Mouse (Mus musculus): Measurements from ENCODE around the gene Itga9. TPM values are rescaled to one million over a fixed set of nuclear protein-coding genes. Genes with fewer than 3 reads are reported as not detected.
A peak's percentile ranks its signal among the peaks of the same experiment; 100 is the strongest.

Gene Itga9
- polyA plus RNA-seq, 1 experiment from 2014 or later = 0.74 TPM

- ATAC-seq = no peak
- Histone ChIP-seq H3K4me1 (ENCODE audit: control insufficient read depth, insufficient read depth, low read depth, low read length) (peaks cover 4% of the 10 kb centered on the region; the same call in 1 of the 2 replicates), H3K9me3 (ENCODE audit: control insufficient read depth, low read length) (no peaks in the 10 kb centered on the region), H3K9ac (ENCODE audit: low read depth, low read length) (no peak overlapping the region), H3K36me3 (ENCODE audit: control insufficient read depth, insufficient read depth, low read length) (no peaks in the 10 kb centered on the region), H3K4me2 (ENCODE audit: low read length) (no peak overlapping the region), H3K27me3 (replicated peaks; ENCODE audit: control insufficient read depth, insufficient read depth, low read length) (no peaks in the 10 kb centered on the region), H3K4me3 (ENCODE audit: low read length) (no peak overlapping the region), H3K27ac (ENCODE audit: low read depth, low read length) (no peak overlapping the region)
- WGBS = 91% methylated on average over 9 of the region's 9 CpGs
These were observed 77.9 kb downstream of the Itga9 start for GRCm38 (mm10) chr9:118684343-118684742.

- H3K9ac ChIP-seq (ENCODE audit: low read depth, low read length) = no peak overlapping the region
These were observed 79.9 kb downstream of the Itga9 start for GRCm38 (mm10) chr9:118686166-118686961.

GRCm38 (mm10) chr9:118688248-118688647, 81.8 kb downstream of the Itga9 start:
- H3K27ac ChIP-seq (ENCODE audit: low read depth, low read length) = no peak overlapping the region

More at GRCm38 (mm10) chr9:118686166-118686961, 79.9 kb downstream of the Itga9 start:
- WGBS = 74% methylated on average over 9 of the region's 9 CpGs
- Histone ChIP-seq H3K36me3 (ENCODE audit: control insufficient read depth, insufficient read depth, low read length) (no peaks in the 10 kb centered on the region), H3K4me3 (ENCODE audit: low read length) (no peak overlapping the region), H3K27ac (ENCODE audit: low read depth, low read length) (no peak overlapping the region), H3K4me2 (ENCODE audit: low read length) (no peak overlapping the region), H3K4me1 (ENCODE audit: control insufficient read depth, insufficient read depth, low read depth, low read length) (peaks cover 4% of the 10 kb centered on the region; the same call in 1 of the 2 replicates), H3K27me3 (replicated peaks; ENCODE audit: control insufficient read depth, insufficient read depth, low read length) (no peaks in the 10 kb centered on the region), H3K9me3 (ENCODE audit: control insufficient read depth, low read length) (no peaks in the 10 kb centered on the region)
- no peak for ATAC-seq

GRCm38 (mm10) chr9:118688921-118689451, 82.5 kb downstream of the Itga9 start:
- Histone ChIP-seq H3K36me3 (ENCODE audit: control insufficient read depth, insufficient read depth, low read length) (no peaks in the 10 kb centered on the region), H3K4me1 (ENCODE audit: control insufficient read depth, insufficient read depth, low read depth, low read length) (peaks cover 4% of the 10 kb centered on the region; the same call in 1 of the 2 replicates), H3K27me3 (replicated peaks; ENCODE audit: control insufficient read depth, insufficient read depth, low read length) (no peaks in the 10 kb centered on the region), H3K27ac (ENCODE audit: low read depth, low read length) (no peak overlapping the region), H3K9ac (ENCODE audit: low read depth, low read length) (no peak overlapping the region), H3K4me3 (ENCODE audit: low read length) (no peak overlapping the region), H3K9me3 (ENCODE audit: control insufficient read depth, low read length) (no peaks in the 10 kb centered on the region), H3K4me2 (ENCODE audit: low read length) (no peak overlapping the region)
- WGBS = 51% methylated on average over 14 of the region's 14 CpGs
- ATAC-seq = no peak

More at GRCm38 (mm10) chr9:118688248-118688647, 81.8 kb downstream of the Itga9 start:
- Histone ChIP-seq H3K4me3 (ENCODE audit: low read length) (no peak overlapping the region), H3K4me2 (ENCODE audit: low read length) (no peak overlapping the region), H3K4me1 (ENCODE audit: control insufficient read depth, insufficient read depth, low read depth, low read length) (peaks cover 4% of the 10 kb centered on the region; the same call in 1 of the 2 replicates), H3K9me3 (ENCODE audit: control insufficient read depth, low read length) (no peaks in the 10 kb centered on the region), H3K36me3 (ENCODE audit: control insufficient read depth, insufficient read depth, low read length) (no peaks in the 10 kb centered on the region), H3K9ac (ENCODE audit: low read depth, low read length) (no peak overlapping the region), H3K27me3 (replicated peaks; ENCODE audit: control insufficient read depth, insufficient read depth, low read length) (no peaks in the 10 kb centered on the region)
- no peak for ATAC-seq
- WGBS = 50% methylated on average over 4 of the region's 4 CpGs

- Histone ChIP-seq H3K27ac (ENCODE audit: low read depth, low read length) (no peak overlapping the region), H3K9ac (ENCODE audit: low read depth, low read length) (no peak overlapping the region), H3K9me3 (ENCODE audit: control insufficient read depth, low read length) (no peaks in the 10 kb centered on the region), H3K36me3 (ENCODE audit: control insufficient read depth, insufficient read depth, low read length) (no peaks in the 10 kb centered on the region), H3K4me3 (ENCODE audit: low read length) (no peak overlapping the region), H3K4me2 (ENCODE audit: low read length) (no peak overlapping the region), H3K4me1 (ENCODE audit: control insufficient read depth, insufficient read depth, low read depth, low read length) (peaks cover 4% of the 10 kb centered on the region; the same call in 1 of the 2 replicates), H3K27me3 (replicated peaks; ENCODE audit: control insufficient read depth, insufficient read depth, low read length) (no peaks in the 10 kb centered on the region)
- ATAC-seq = peak; percentile 72; the same call in 1 of the 2 replicates
- WGBS = 64% methylated on average over 11 of the region's 11 CpGs
These were observed 86.8 kb downstream of the Itga9 start for GRCm38 (mm10) chr9:118693256-118693655.

GRCm38 (mm10) chr9:118694420-118694825, 87.9 kb downstream of the Itga9 start:
- Histone ChIP-seq H3K36me3 (ENCODE audit: control insufficient read depth, insufficient read depth, low read length) (no peaks in the 10 kb centered on the region), H3K4me3 (ENCODE audit: low read length) (no peak overlapping the region), H3K9me3 (ENCODE audit: control insufficient read depth, low read length) (no peaks in the 10 kb centered on the region), H3K4me2 (ENCODE audit: low read length) (no peak overlapping the region), H3K27me3 (replicated peaks; ENCODE audit: control insufficient read depth, insufficient read depth, low read length) (no peaks in the 10 kb centered on the region), H3K27ac (ENCODE audit: low read depth, low read length) (no peak overlapping the region), H3K9ac (ENCODE audit: low read depth, low read length) (no peak overlapping the region), H3K4me1 (ENCODE audit: control insufficient read depth, insufficient read depth, low read depth, low read length) (no peaks in the 10 kb centered on the region; the same call in 1 of the 2 replicates)
- ATAC-seq = no peak
- WGBS = 53% methylated on average over 8 of the region's 8 CpGs

- no peak overlapping the region for H3K4me3 ChIP-seq (ENCODE audit: low read length)
- WGBS = 70% methylated on average over 8 of the region's 8 CpGs
- H3K9me3 ChIP-seq (ENCODE audit: control insufficient read depth, low read length) = no peaks in the 10 kb centered on the region
- no peak overlapping the region for H3K27ac ChIP-seq (ENCODE audit: low read depth, low read length)
- no peak overlapping the region for H3K9ac ChIP-seq (ENCODE audit: low read depth, low read length)
- no peak overlapping the region for H3K4me2 ChIP-seq (ENCODE audit: low read length)
- H3K27me3 ChIP-seq (replicated peaks; ENCODE audit: control insufficient read depth, insufficient read depth, low read length) = no peaks in the 10 kb centered on the region
- ATAC-seq = no peak
- no peaks in the 10 kb centered on the region for H3K4me1 ChIP-seq (ENCODE audit: control insufficient read depth, insufficient read depth, low read depth, low read length)
- no peaks in the 10 kb centered on the region for H3K36me3 ChIP-seq (ENCODE audit: control insufficient read depth, insufficient read depth, low read length)
These were observed 91.7 kb downstream of the Itga9 start for GRCm38 (mm10) chr9:118698191-118698590.

GRCm38 (mm10) chr9:118699716-118700115, 93.2 kb downstream of the Itga9 start:
- no peaks in the 10 kb centered on the region for H3K27me3 ChIP-seq (replicated peaks; ENCODE audit: control insufficient read depth, insufficient read depth, low read length)
- H3K4me3 ChIP-seq (ENCODE audit: low read length) = no peak overlapping the region
- H3K27ac ChIP-seq (ENCODE audit: low read depth, low read length) = no peak overlapping the region
- WGBS = 72% methylated on average over 4 of the region's 4 CpGs
- H3K9me3 ChIP-seq (ENCODE audit: control insufficient read depth, low read length) = no peaks in the 10 kb centered on the region
- H3K9ac ChIP-seq (ENCODE audit: low read depth, low read length) = no peak overlapping the region
- no peaks in the 10 kb centered on the region for H3K36me3 ChIP-seq (ENCODE audit: control insufficient read depth, insufficient read depth, low read length)
- no peak for ATAC-seq
- H3K4me2 ChIP-seq (ENCODE audit: low read length) = no peak overlapping the region
- no peaks in the 10 kb centered on the region for H3K4me1 ChIP-seq (ENCODE audit: control insufficient read depth, insufficient read depth, low read depth, low read length)

GRCm38 (mm10) chr9:118700889-118701288, 94.4 kb downstream of the Itga9 start:
- ATAC-seq = no peak
- 69% methylated on average over 12 of the region's 12 CpGs for WGBS
- Histone ChIP-seq H3K36me3 (ENCODE audit: control insufficient read depth, insufficient read depth, low read length) (no peaks in the 10 kb centered on the region), H3K4me1 (ENCODE audit: control insufficient read depth, insufficient read depth, low read depth, low read length) (no peaks in the 10 kb centered on the region), H3K27me3 (replicated peaks; ENCODE audit: control insufficient read depth, insufficient read depth, low read length) (no peaks in the 10 kb centered on the region), H3K9ac (ENCODE audit: low read depth, low read length) (no peak overlapping the region), H3K9me3 (ENCODE audit: control insufficient read depth, low read length) (no peaks in the 10 kb centered on the region), H3K27ac (ENCODE audit: low read depth, low read length) (no peak overlapping the region), H3K4me2 (ENCODE audit: low read length) (no peak overlapping the region), H3K4me3 (ENCODE audit: low read length) (no peak overlapping the region)
